Mouse (Mus musculus) E14TG2a.4 (cell line): Measurements from ENCODE around the gene Sgcb.
A peak's percentile ranks its signal among the peaks of the same experiment; 100 is the strongest.

Experiments used
- H3K27me3 ChIP-seq: 2 replicates; pipeline ENCODE4 v1.6.1; 2014; ENCODE audit warnings: low read length, control low read depth; ENCODE audit not compliant: insufficient read depth
- H3K36me3 ChIP-seq: 2 replicates; pipeline ENCODE4 v1.6.1; 2014; ENCODE audit warnings: low read length, control low read depth; ENCODE audit not compliant: insufficient read depth
- H3K4me1 ChIP-seq: replicated peaks from 2 replicates; pipeline ENCODE4 v1.6.1; 2014; ENCODE audit warnings: low read depth, low read length, control low read depth
- H3K4me3 ChIP-seq: replicated peaks from 2 replicates; pipeline ENCODE4 v1.5.1; 2014; ENCODE audit warnings: mild to moderate bottlenecking, low read length
- H3K9me3 ChIP-seq: 2 replicates; pipeline ENCODE4 v1.6.1; 2014; ENCODE audit warnings: low read length, control low read depth
- CTCF ChIP-seq: conservative IDR thresholded peaks from 2 replicates; pipeline ENCODE4 v1.5.1; 2014; ENCODE audit warnings: low read length
- NANOG ChIP-seq: IDR thresholded peaks from 2 replicates; pipeline ENCODE4 v1.6.1; 2014; ENCODE audit warnings: borderline replicate concordance, low read length, mixed read lengths
- POU5F1 ChIP-seq: IDR thresholded peaks from 2 replicates; pipeline ENCODE4 v1.6.1; 2014; ENCODE audit warnings: low read length, borderline replicate concordance

Sgcb gene

DNA sequence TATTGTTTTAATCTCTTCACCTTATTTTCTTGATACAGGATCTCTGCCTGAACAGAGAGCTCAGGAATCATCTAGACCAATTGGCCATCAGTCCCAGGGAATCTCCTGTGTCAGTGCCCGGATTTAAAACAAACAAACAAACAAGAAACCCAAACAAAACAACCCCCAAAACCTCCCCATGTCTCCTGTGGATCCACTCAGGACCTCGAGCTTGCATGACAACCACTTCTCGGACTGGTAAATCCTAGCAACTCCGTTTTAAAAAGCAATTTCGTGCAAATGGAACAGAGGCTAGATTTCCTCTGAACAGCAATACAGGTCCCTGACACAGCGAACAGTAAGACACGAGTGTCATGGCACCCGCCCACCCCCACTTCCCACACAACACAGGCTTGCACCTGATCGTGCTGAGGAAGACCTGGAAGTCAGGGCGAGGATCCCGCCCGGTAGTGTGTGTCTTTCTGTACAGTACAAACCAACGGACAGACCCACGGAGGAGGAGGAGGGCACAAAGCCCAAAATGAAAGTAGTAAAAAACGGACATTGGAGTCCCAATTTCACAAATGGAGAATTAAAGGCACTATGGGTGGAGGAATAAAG, 2.9 kb upstream of the Sgcb start:
- no peak for TF ChIP-seq NANOG
- no peak for TF ChIP-seq POU5F1
- TF ChIP-seq CTCF = no peak
- Histone ChIP-seq H3K9me3 (no peaks in the 10 kb centered on the region), H3K4me1 (peaks cover 26% of the 10 kb centered on the region), H3K4me3 (peak overlapping the region; percentile 76), H3K27me3 (peaks cover 86% of the 10 kb centered on the region), H3K36me3 (no peaks in the 10 kb centered on the region)

GRCm38 (mm10) chr5:73642091-73642490, 5.5 kb downstream of the Sgcb start:
- TF ChIP-seq CTCF = peak; percentile 69
- TF ChIP-seq POU5F1 = no peak
- H3K4me1 ChIP-seq = peaks cover 16% of the 10 kb centered on the region; the same call in 1 of the 2 replicates
- H3K36me3 ChIP-seq = no peaks in the 10 kb centered on the region
- no peaks in the 10 kb centered on the region for H3K9me3 ChIP-seq
- H3K27me3 ChIP-seq = peaks cover 24% of the 10 kb centered on the region
- H3K4me3 ChIP-seq = no peak overlapping the region

GRCm38 (mm10) chr5:73641058-73641457, 6.5 kb downstream of the Sgcb start:
- peaks cover 16% of the 10 kb centered on the region; the same call in 1 of the 2 replicates for H3K4me1 ChIP-seq
- no peak for TF ChIP-seq CTCF
- no peak for TF ChIP-seq POU5F1
- TF ChIP-seq NANOG = no peak
- no peaks in the 10 kb centered on the region for H3K36me3 ChIP-seq
- H3K9me3 ChIP-seq = no peaks in the 10 kb centered on the region
- H3K4me3 ChIP-seq = no peak overlapping the region
- peaks cover 15% of the 10 kb centered on the region for H3K27me3 ChIP-seq

GRCm38 (mm10) chr5:73637337-73638107, 10.1 kb downstream of the Sgcb start:
- Histone ChIP-seq H3K9me3 (no peaks in the 10 kb centered on the region), H3K36me3 (no peaks in the 10 kb centered on the region), H3K4me3 (no peak overlapping the region), H3K27me3 (no peaks in the 10 kb centered on the region), H3K4me1 (peaks cover 17% of the 10 kb centered on the region)
- TF ChIP-seq CTCF = no peak; the same call in 1 of the 2 replicates

GRCm38 (mm10) chr5:73633141-73633540, 14.4 kb downstream of the Sgcb start:
- Histone ChIP-seq H3K4me1 (peaks cover 14% of the 10 kb centered on the region), H3K4me3 (no peak overlapping the region), H3K9me3 (no peaks in the 10 kb centered on the region), H3K27me3 (no peaks in the 10 kb centered on the region), H3K36me3 (no peaks in the 10 kb centered on the region)
- TF ChIP-seq NANOG (no peak), CTCF (peak; percentile 88), POU5F1 (no peak)

GRCm38 (mm10) chr5:73632291-73632690, 15.3 kb downstream of the Sgcb start, which contains the start of gene Lrrc66:
TSS of gene Lrrc66 (minus strand) at chr5:73632526.
- no peaks in the 10 kb centered on the region for H3K9me3 ChIP-seq
- no peaks in the 10 kb centered on the region for H3K27me3 ChIP-seq
- no peak for TF ChIP-seq POU5F1
- H3K36me3 ChIP-seq = no peaks in the 10 kb centered on the region
- H3K4me3 ChIP-seq = no peak within 1 kb of the TSS
- H3K4me1 ChIP-seq = peaks cover 16% of the 10 kb centered on the region

DNA sequence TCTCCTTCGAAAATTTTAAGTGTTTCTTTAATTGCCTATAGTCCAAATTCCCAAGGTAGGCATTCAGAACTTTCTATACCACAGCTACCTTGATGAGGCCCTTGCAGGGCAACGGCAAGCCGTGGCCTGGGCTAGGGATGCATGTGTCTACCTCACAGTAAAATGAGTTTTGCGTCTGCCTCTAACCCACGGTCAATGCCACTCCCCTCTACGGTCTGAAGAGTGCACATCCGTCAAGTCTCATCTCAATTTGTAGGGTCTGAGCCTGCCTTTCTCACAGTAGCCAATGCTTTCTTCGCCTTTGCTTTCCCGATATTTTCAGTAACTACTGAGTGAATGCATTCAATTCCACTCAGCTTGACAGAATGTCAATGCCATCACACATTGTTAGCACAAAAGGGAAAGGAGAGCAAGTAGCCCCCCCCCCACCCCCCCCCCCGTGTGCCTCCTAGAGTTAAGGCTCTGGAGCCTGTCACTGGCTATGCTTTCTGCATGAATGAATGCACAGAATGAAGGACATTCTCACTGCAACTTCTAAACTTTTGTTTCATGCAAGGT, 16.5 kb downstream of the Sgcb start:
- Histone ChIP-seq H3K27me3 (no peaks in the 10 kb centered on the region), H3K4me3 (no peak overlapping the region), H3K9me3 (no peaks in the 10 kb centered on the region), H3K36me3 (no peaks in the 10 kb centered on the region), H3K4me1 (peaks cover 14% of the 10 kb centered on the region)
- TF ChIP-seq CTCF (no peak), POU5F1 (no peak), NANOG (no peak)

DNA sequence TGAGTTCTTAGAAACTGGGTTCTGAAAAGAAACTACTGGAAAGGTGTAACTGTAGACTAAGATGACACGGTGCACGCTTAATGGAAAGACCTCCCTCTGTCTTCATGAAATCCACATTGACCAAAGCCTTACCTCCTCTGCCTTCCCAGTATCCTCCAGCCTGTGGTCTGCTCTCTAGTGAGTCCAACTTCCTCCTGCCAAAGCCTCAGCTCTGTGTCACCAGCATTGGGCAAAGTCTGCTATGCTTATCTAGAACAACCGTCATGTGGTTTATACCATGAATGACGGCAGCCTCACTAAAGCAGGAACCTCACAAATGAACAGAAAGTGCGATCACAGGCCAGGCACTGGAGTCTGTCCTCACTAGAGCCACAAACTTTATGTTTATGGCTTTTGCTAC, 17.4 kb downstream of the Sgcb start:
- Histone ChIP-seq H3K36me3 (no peaks in the 10 kb centered on the region), H3K4me3 (no peak overlapping the region), H3K27me3 (no peaks in the 10 kb centered on the region), H3K4me1 (peaks cover 14% of the 10 kb centered on the region), H3K9me3 (no peaks in the 10 kb centered on the region)
- no peak for TF ChIP-seq POU5F1
- TF ChIP-seq NANOG = no peak
- TF ChIP-seq CTCF = no peak
